Mouse (Mus musculus): ENCODE results near the gene Nfic. TPM values are rescaled to one million over a fixed set of nuclear protein-coding genes. Genes with fewer than 3 reads are reported as not detected.

The Nfic gene
- polyA plus RNA-seq, 1 experiment from 2014 or later, result 100.0 TPM

- DNase-seq (ENCODE audit: low spot score), result no peak
- no peak for ATAC-seq (ENCODE audit: low read depth)
- H3K4me3 ChIP-seq (ENCODE audit: low read depth, low read length), result no peak overlapping the region
- no peaks in the 10 kb centered on the region for H3K36me3 ChIP-seq (ENCODE audit: control insufficient read depth, insufficient read depth, low read length)
- H3K9ac ChIP-seq (ENCODE audit: low read depth, low read length), result no peak overlapping the region
- no peaks in the 10 kb centered on the region for H3K27me3 ChIP-seq (replicated peaks; ENCODE audit: control insufficient read depth, insufficient read depth, low read length)
- no peak overlapping the region for H3K4me2 ChIP-seq (ENCODE audit: low read depth, low read length)
- H3K27ac ChIP-seq (replicated peaks; ENCODE audit: low read depth, low read length), result no peak overlapping the region
- peaks cover 10% of the 10 kb centered on the region for H3K4me1 ChIP-seq (ENCODE audit: control insufficient read depth, insufficient read depth, low read length)
- no peaks in the 10 kb centered on the region for H3K9me3 ChIP-seq (ENCODE audit: control insufficient read depth, low read length)
- WGBS, result 69% methylated on average over 4 of the region's 4 CpGs
These were observed 99.9 kb downstream of the Nfic start for GRCm38 (mm10) chr10:81355533-81355932.

- no peaks in the 10 kb centered on the region for H3K9me3 ChIP-seq (ENCODE audit: control insufficient read depth, low read length)
- WGBS, result 57% methylated on average over 9 of the region's 9 CpGs
- H3K4me2 ChIP-seq (ENCODE audit: low read depth, low read length), result no peak overlapping the region
- peak overlapping the region; percentile 21; the same call in 1 of the 2 replicates for H3K27ac ChIP-seq (replicated peaks; ENCODE audit: low read depth, low read length)
- DNase-seq (ENCODE audit: low spot score) (no peak), ATAC-seq (ENCODE audit: low read depth) (no peak)
- no peak overlapping the region for H3K4me3 ChIP-seq (ENCODE audit: low read depth, low read length)
- H3K36me3 ChIP-seq (ENCODE audit: control insufficient read depth, insufficient read depth, low read length), result no peaks in the 10 kb centered on the region
- H3K27me3 ChIP-seq (replicated peaks; ENCODE audit: control insufficient read depth, insufficient read depth, low read length), result no peaks in the 10 kb centered on the region
- peak overlapping the region; percentile 30; the same call in 1 of the 2 replicates for H3K9ac ChIP-seq (ENCODE audit: low read depth, low read length)
- peaks cover 10% of the 10 kb centered on the region for H3K4me1 ChIP-seq (ENCODE audit: control insufficient read depth, insufficient read depth, low read length)
These were observed 100.5 kb downstream of the Nfic start for GRCm38 (mm10) chr10:81354738-81355477.

GRCm38 (mm10) chr10:81351678-81352291, 103.7 kb downstream of the Nfic start:
- Histone ChIP-seq H3K9me3 (ENCODE audit: control insufficient read depth, low read length) (no peaks in the 10 kb centered on the region), H3K27me3 (replicated peaks; ENCODE audit: control insufficient read depth, insufficient read depth, low read length) (no peaks in the 10 kb centered on the region; the same call in 1 of the 2 replicates), H3K9ac (ENCODE audit: low read depth, low read length) (no peak overlapping the region), H3K4me1 (ENCODE audit: control insufficient read depth, insufficient read depth, low read length) (peaks cover 15% of the 10 kb centered on the region), H3K36me3 (ENCODE audit: control insufficient read depth, insufficient read depth, low read length) (peaks cover 9% of the 10 kb centered on the region; the same call in 1 of the 2 replicates), H3K4me3 (ENCODE audit: low read depth, low read length) (no peak overlapping the region), H3K27ac (replicated peaks; ENCODE audit: low read depth, low read length) (no peak overlapping the region), H3K4me2 (ENCODE audit: low read depth, low read length) (no peak overlapping the region)
- no peak for ATAC-seq (ENCODE audit: low read depth)
- 22% methylated on average over 9 of the region's 9 CpGs for WGBS
- no peak for DNase-seq (ENCODE audit: low spot score)

GRCm38 (mm10) chr10:81350351-81351063, 104.9 kb downstream of the Nfic start, which contains the start of gene Hmg20b:
Hmg20b (minus strand) TSS chr10:81350480.
- under 1% methylated on average over 49 of the region's 54 CpGs for WGBS
- Histone ChIP-seq H3K9ac (ENCODE audit: low read depth, low read length) (peak within 1 kb of the TSS; percentile 85), H3K27ac (replicated peaks; ENCODE audit: low read depth, low read length) (peak within 1 kb of the TSS; percentile 72), H3K36me3 (ENCODE audit: control insufficient read depth, insufficient read depth, low read length) (peaks cover 13% of the 10 kb centered on the region), H3K4me3 (ENCODE audit: low read depth, low read length) (peak within 1 kb of the TSS; percentile 88), H3K4me2 (ENCODE audit: low read depth, low read length) (peak within 1 kb of the TSS; percentile 93), H3K4me1 (ENCODE audit: control insufficient read depth, insufficient read depth, low read length) (peaks cover 19% of the 10 kb centered on the region), H3K27me3 (replicated peaks; ENCODE audit: control insufficient read depth, insufficient read depth, low read length) (no peaks in the 10 kb centered on the region; the same call in 1 of the 2 replicates), H3K9me3 (ENCODE audit: control insufficient read depth, low read length) (no peaks in the 10 kb centered on the region)
- DNase-seq (ENCODE audit: low spot score), result peak; percentile 100
- peak; percentile 96 for ATAC-seq (ENCODE audit: low read depth)

- no peak for ATAC-seq (ENCODE audit: low read depth)
- no peak for DNase-seq (ENCODE audit: low spot score)
- peak overlapping the region; percentile 85 for H3K9ac ChIP-seq (ENCODE audit: low read depth, low read length)
- no peaks in the 10 kb centered on the region for H3K9me3 ChIP-seq (ENCODE audit: control insufficient read depth, low read length)
- peak overlapping the region; percentile 93 for H3K4me2 ChIP-seq (ENCODE audit: low read depth, low read length)
- peak overlapping the region; percentile 72 for H3K27ac ChIP-seq (replicated peaks; ENCODE audit: low read depth, low read length)
- peaks cover 5% of the 10 kb centered on the region; the same call in 1 of the 2 replicates for H3K27me3 ChIP-seq (replicated peaks; ENCODE audit: control insufficient read depth, insufficient read depth, low read length)
- WGBS, result 0% methylated on average over 10 of the region's 29 CpGs
- H3K36me3 ChIP-seq (ENCODE audit: control insufficient read depth, insufficient read depth, low read length), result peaks cover 13% of the 10 kb centered on the region
- H3K4me1 ChIP-seq (ENCODE audit: control insufficient read depth, insufficient read depth, low read length), result peaks cover 19% of the 10 kb centered on the region
- H3K4me3 ChIP-seq (ENCODE audit: low read depth, low read length), result peak overlapping the region; percentile 88
These were observed 105.5 kb downstream of the Nfic start for GRCm38 (mm10) chr10:81349961-81350350.

- peak overlapping the region; percentile 88 for H3K4me3 ChIP-seq (ENCODE audit: low read depth, low read length)
- H3K9ac ChIP-seq (ENCODE audit: low read depth, low read length), result peak overlapping the region; percentile 85
- H3K27ac ChIP-seq (replicated peaks; ENCODE audit: low read depth, low read length), result peak overlapping the region; percentile 72; the same call in 1 of the 2 replicates
- peak overlapping the region; percentile 93 for H3K4me2 ChIP-seq (ENCODE audit: low read depth, low read length)
- peaks cover 13% of the 10 kb centered on the region for H3K36me3 ChIP-seq (ENCODE audit: control insufficient read depth, insufficient read depth, low read length)
- peaks cover 12% of the 10 kb centered on the region; the same call in 1 of the 2 replicates for H3K27me3 ChIP-seq (replicated peaks; ENCODE audit: control insufficient read depth, insufficient read depth, low read length)
- DNase-seq (ENCODE audit: low spot score), result no peak
- ATAC-seq (ENCODE audit: low read depth), result no peak
- peaks cover 19% of the 10 kb centered on the region for H3K4me1 ChIP-seq (ENCODE audit: control insufficient read depth, insufficient read depth, low read length)
- H3K9me3 ChIP-seq (ENCODE audit: control insufficient read depth, low read length), result no peaks in the 10 kb centered on the region
- WGBS, result 10% methylated on average over 10 of the region's 12 CpGs
These were observed 106.3 kb downstream of the Nfic start for GRCm38 (mm10) chr10:81349146-81349545.

- peaks cover 13% of the 10 kb centered on the region for H3K36me3 ChIP-seq (ENCODE audit: control insufficient read depth, insufficient read depth, low read length)
- H3K27ac ChIP-seq (replicated peaks; ENCODE audit: low read depth, low read length), result no peak overlapping the region; the same call in 1 of the 2 replicates
- peak overlapping the region; percentile 49 for H3K4me2 ChIP-seq (ENCODE audit: low read depth, low read length)
- H3K9me3 ChIP-seq (ENCODE audit: control insufficient read depth, low read length), result no peaks in the 10 kb centered on the region
- H3K4me3 ChIP-seq (ENCODE audit: low read depth, low read length), result peak overlapping the region; percentile 21
- H3K4me1 ChIP-seq (ENCODE audit: control insufficient read depth, insufficient read depth, low read length), result peaks cover 19% of the 10 kb centered on the region
- WGBS, result 15% methylated on average over 32 of the region's 55 CpGs
- ATAC-seq (ENCODE audit: low read depth) (no peak), DNase-seq (ENCODE audit: low spot score) (peak; percentile 79)
- H3K27me3 ChIP-seq (replicated peaks; ENCODE audit: control insufficient read depth, insufficient read depth, low read length), result peaks cover 37% of the 10 kb centered on the region
- H3K9ac ChIP-seq (ENCODE audit: low read depth, low read length), result peak overlapping the region; percentile 40
These were observed 108.9 kb downstream of the Nfic start for GRCm38 (mm10) chr10:81346453-81347067.

All from embryonic facial prominence, embryonic 14.5 days (tissue).